Mouse (Mus musculus) lung, embryonic 16.5 days (tissue): Measurements from ENCODE around the gene Arhgap10. TPM values are rescaled to one million over a fixed set of nuclear protein-coding genes. Genes with fewer than 3 reads are reported as not detected.
A peak's percentile ranks its signal among the peaks of the same experiment; 100 is the strongest.
"Not testable (repeated sequence)": the region's sequence is repeated elsewhere in the genome, so short reads cannot be mapped to it uniquely, and the experiment has no call there.

ENCODE experiments used
- ATAC-seq: fragments of 200-750 bp; cut with Nextera tagmentation; 2 replicates; pipeline ENCODE4 v1.8.0; 2017; ENCODE audit warnings: low read depth, mild to moderate bottlenecking, moderate library complexity
- H3K27ac ChIP-seq: fragments of 300-500 bp; sonication (generic); 2 replicates; pipeline ENCODE4 v1.5.1; 2014; ENCODE audit warnings: mild to moderate bottlenecking, control low read depth, low read length
- H3K27me3 ChIP-seq: fragments of 300-500 bp; sonication (generic); 2 replicates; pipeline ENCODE4 v1.6.1; 2014; ENCODE audit warnings: low read depth, low read length, mixed read lengths; ENCODE audit not compliant: control insufficient read depth, insufficient read depth
- H3K36me3 ChIP-seq: fragments of 300-500 bp; sonication (generic); 2 replicates; pipeline ENCODE4 v1.6.1; 2014; ENCODE audit warnings: low read length; ENCODE audit not compliant: control insufficient read depth, insufficient read depth
- H3K4me1 ChIP-seq: fragments of 300-500 bp; sonication (generic); replicated peaks from 2 replicates; pipeline ENCODE4 v1.6.1; 2014; ENCODE audit warnings: low read length, mixed read lengths; ENCODE audit not compliant: control insufficient read depth, insufficient read depth
- H3K4me2 ChIP-seq: fragments of 300-500 bp; sonication (generic); 2 replicates; pipeline ENCODE4 v1.6.1; 2014; ENCODE audit warnings: low read depth, low read length, control low read depth
- H3K4me3 ChIP-seq: fragments of 300-500 bp; sonication (generic); 2 replicates; pipeline ENCODE4 v1.5.1; 2014; ENCODE audit warnings: mild to moderate bottlenecking, low read length, control low read depth
- H3K9ac ChIP-seq: fragments of 300-500 bp; sonication (generic); 2 replicates; pipeline ENCODE4 v1.6.1; 2014; ENCODE audit warnings: low read length, control low read depth
- H3K9me3 ChIP-seq: fragments of 300-500 bp; sonication (generic); 2 replicates; pipeline ENCODE4 v1.6.1; 2016; ENCODE audit warnings: low read length; ENCODE audit not compliant: control insufficient read depth
- WGBS: fragments of 180-500 bp; shearing (Covaris S2); extraction: QIAGEN DNeasy Blood & Tissue Kit; methylation state at CpG from one replicate; pipeline ENCODE4 v1.1.7; 2014; 5-methylcytosine and 5-hydroxymethylcytosine counted together
- polyA plus RNA-seq: library from polyadenylated mRNA; unstranded; fragments of >200 nt; fragmentation: Nextera tagmentation; extraction: Ambion mirVana; gene quantifications from 2 replicates; pipeline ENCODE4 v1.2.1, GENCODE M21; 2015

The Arhgap10 gene
- polyA plus RNA-seq, 1 experiment from 2014 or later = 23.1 TPM

- H3K27ac ChIP-seq = no peak overlapping the region
- no peak for ATAC-seq
- H3K9me3 ChIP-seq = no peaks in the 10 kb centered on the region
- no peak overlapping the region for H3K4me3 ChIP-seq
- 82% methylated on average over 4 of the region's 4 CpGs for WGBS
- H3K36me3 ChIP-seq = no peaks in the 10 kb centered on the region
- H3K27me3 ChIP-seq = no peaks in the 10 kb centered on the region
- H3K4me1 ChIP-seq = no peaks in the 10 kb centered on the region
- H3K4me2 ChIP-seq = no peak overlapping the region
- H3K9ac ChIP-seq = no peak overlapping the region
Measured at GRCm38 (mm10) chr8:77327326-77327725, 190.4 kb downstream of the Arhgap10 start.

GRCm38 (mm10) chr8:77322727-77323126 is 195.0 kb downstream of the Arhgap10 start:
- H3K4me3 ChIP-seq, H3K27me3 ChIP-seq, ATAC-seq, H3K4me2 ChIP-seq, H3K36me3 ChIP-seq, H3K4me1 ChIP-seq, H3K9ac ChIP-seq, H3K27ac ChIP-seq, H3K9me3 ChIP-seq: not testable (repeated sequence)
- 86% methylated on average over 6 of the region's 7 CpGs for WGBS

DNA sequence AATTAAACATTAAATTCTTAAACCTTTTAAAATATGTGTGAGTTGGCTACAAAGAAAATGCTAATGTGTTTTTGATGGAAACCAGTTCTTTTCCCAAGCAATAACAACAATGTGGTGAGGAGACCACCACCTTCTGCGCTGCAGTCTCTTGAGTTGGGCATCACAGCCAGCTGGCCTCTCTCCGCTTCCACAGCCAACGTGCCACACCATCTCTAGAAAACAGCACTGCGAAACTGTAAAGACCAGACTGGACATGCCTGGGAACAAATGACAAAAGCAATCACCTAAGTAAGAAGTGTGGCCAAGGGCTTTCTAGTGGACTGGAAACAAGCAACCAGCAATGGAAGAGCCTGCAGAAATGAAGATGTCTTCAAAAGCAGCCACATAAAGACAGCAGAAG is 195.9 kb downstream of the Arhgap10 start:
- H3K4me3 ChIP-seq = no peak overlapping the region
- no peaks in the 10 kb centered on the region for H3K36me3 ChIP-seq
- ATAC-seq = no peak
- 91% methylated on average over 4 of the region's 4 CpGs for WGBS
- no peak overlapping the region for H3K4me2 ChIP-seq
- H3K27me3 ChIP-seq = no peaks in the 10 kb centered on the region
- no peaks in the 10 kb centered on the region for H3K9me3 ChIP-seq
- no peak overlapping the region for H3K9ac ChIP-seq
- H3K27ac ChIP-seq = no peak overlapping the region
- H3K4me1 ChIP-seq = no peaks in the 10 kb centered on the region

GRCm38 (mm10) chr8:77318590-77318989 is 199.2 kb downstream of the Arhgap10 start:
- 73% methylated on average over 9 of the region's 9 CpGs for WGBS
- H3K4me3 ChIP-seq = no peak overlapping the region
- H3K9me3 ChIP-seq = no peaks in the 10 kb centered on the region
- H3K9ac ChIP-seq = no peak overlapping the region
- ATAC-seq = no peak
- H3K36me3 ChIP-seq = no peaks in the 10 kb centered on the region
- no peaks in the 10 kb centered on the region for H3K4me1 ChIP-seq
- no peak overlapping the region for H3K4me2 ChIP-seq
- no peaks in the 10 kb centered on the region for H3K27me3 ChIP-seq
- no peak overlapping the region for H3K27ac ChIP-seq

DNA sequence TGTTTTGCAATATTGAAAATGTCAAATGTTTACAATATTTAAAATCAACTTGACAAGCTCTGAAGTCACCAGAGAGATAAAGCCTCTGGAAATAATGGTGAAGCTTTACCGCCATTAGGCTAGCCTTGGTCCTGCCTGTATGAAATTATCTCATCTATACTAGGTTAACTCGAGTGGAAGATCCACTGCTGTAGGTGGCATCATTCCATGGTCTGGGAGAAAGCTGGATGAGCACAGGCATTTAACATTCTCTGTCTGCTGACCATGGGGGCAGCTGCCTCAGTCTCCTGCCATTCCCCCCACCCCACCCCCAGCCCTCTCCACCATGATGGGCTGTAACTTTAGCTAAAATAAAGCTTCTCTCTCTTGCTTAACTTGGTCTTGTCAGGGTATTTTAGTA is 200.0 kb downstream of the Arhgap10 start:
- H3K4me3 ChIP-seq = no peak overlapping the region
- no peak overlapping the region for H3K9ac ChIP-seq
- 0 out of 2 replicates have a peak, but pooled peaks cover 2% of the 10 kb centered on the region for H3K4me1 ChIP-seq
- no peaks in the 10 kb centered on the region for H3K36me3 ChIP-seq
- H3K9me3 ChIP-seq = no peaks in the 10 kb centered on the region
- H3K27ac ChIP-seq = no peak overlapping the region
- no peak for ATAC-seq
- H3K27me3 ChIP-seq = no peaks in the 10 kb centered on the region
- no peak overlapping the region for H3K4me2 ChIP-seq
- 83% methylated on average over 2 of the region's 2 CpGs for WGBS

DNA sequence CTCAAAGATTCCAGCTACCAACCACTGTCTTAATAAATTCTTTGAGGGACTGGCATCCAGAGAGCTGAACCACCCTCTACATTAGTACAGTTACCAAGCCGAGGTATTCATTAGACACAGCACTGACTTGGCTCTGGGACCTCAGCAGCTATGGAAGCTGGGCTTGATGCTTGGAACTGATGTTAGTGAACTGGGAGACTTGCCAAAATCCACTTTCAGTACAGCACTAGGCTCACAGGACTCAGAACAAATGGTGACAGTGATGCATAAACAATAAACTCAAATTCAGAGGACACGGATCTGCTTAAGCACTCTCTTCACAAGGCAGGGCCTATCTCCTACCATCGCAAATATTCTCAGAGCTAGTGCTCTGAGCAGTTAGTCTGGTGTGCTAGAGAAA is 204.8 kb downstream of the Arhgap10 start:
- Histone ChIP-seq H3K27ac (no peak overlapping the region), H3K4me3 (no peak overlapping the region), H3K27me3 (no peaks in the 10 kb centered on the region), H3K9me3 (no peaks in the 10 kb centered on the region), H3K36me3 (no peaks in the 10 kb centered on the region), H3K9ac (no peak overlapping the region), H3K4me1 (0 out of 2 replicates have a peak, but pooled peaks cover 2% of the 10 kb centered on the region), H3K4me2 (no peak overlapping the region)
- ATAC-seq = peak; percentile 78
- WGBS = 46% methylated on average over 3 of the region's 3 CpGs

GRCm38 (mm10) chr8:77311762-77312161 is 206.0 kb downstream of the Arhgap10 start:
- Histone ChIP-seq H3K4me2 (no peak overlapping the region), H3K27me3 (no peaks in the 10 kb centered on the region), H3K27ac (no peak overlapping the region), H3K9me3 (no peaks in the 10 kb centered on the region), H3K36me3 (no peaks in the 10 kb centered on the region), H3K4me3 (no peak overlapping the region), H3K9ac (no peak overlapping the region), H3K4me1 (0 out of 2 replicates have a peak, but pooled peaks cover 2% of the 10 kb centered on the region)
- 64% methylated on average over 6 of the region's 6 CpGs for WGBS
- ATAC-seq = no peak

- Histone ChIP-seq H3K4me2 (no peak overlapping the region), H3K27me3 (no peaks in the 10 kb centered on the region), H3K36me3 (no peaks in the 10 kb centered on the region), H3K27ac (no peak overlapping the region), H3K4me3 (no peak overlapping the region), H3K9ac (no peak overlapping the region), H3K4me1 (0 out of 2 replicates have a peak, but pooled peaks cover 2% of the 10 kb centered on the region), H3K9me3 (no peaks in the 10 kb centered on the region)
- 86% methylated on average over 10 of the region's 10 CpGs for WGBS
- ATAC-seq = no peak
Measured at GRCm38 (mm10) chr8:77310541-77310940, 207.2 kb downstream of the Arhgap10 start.

DNA sequence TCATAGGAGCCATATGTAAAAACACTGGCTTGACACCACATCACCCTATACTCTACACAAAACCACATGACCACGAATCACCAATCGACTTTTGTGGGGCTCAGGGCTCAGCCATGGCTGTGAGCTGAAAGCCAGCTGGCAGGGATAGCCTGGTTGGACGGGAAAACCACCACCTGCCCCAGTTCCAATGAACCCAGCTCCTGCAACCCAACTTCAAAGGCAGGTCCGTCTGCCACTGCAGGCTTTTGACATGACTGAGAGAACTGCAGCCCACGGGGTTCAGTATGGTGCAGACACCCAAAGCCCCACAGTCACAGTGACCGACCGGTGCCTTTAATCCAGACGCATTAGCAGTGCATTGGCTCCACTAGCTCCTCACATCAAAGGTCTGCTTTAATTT is 207.7 kb downstream of the Arhgap10 start:
- Histone ChIP-seq H3K4me2 (no peak overlapping the region), H3K27me3 (no peaks in the 10 kb centered on the region), H3K9me3 (no peaks in the 10 kb centered on the region), H3K4me3 (no peak overlapping the region), H3K27ac (no peak overlapping the region), H3K36me3 (no peaks in the 10 kb centered on the region), H3K9ac (no peak overlapping the region), H3K4me1 (0 out of 2 replicates have a peak, but pooled peaks cover 2% of the 10 kb centered on the region)
- WGBS = 79% methylated on average over 8 of the region's 8 CpGs
- no peak for ATAC-seq

DNA sequence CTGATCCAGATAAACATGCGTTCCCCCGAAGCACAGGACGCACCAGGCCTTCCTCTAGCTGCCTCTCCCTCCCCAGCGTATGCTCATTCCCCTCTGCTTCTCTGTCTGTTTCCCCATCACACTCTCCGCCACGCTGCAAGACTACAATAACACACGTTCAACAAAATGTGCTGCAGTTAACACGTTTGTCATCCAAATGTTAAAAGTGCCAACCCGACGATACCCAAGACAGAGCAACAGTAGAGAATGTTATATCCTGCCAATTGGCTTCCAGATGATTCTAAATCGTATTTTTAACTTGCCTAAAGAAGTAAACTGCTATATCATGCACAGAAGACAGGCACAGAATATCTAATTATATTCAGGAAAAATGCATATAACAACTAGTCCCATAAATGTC is 223.2 kb downstream of the Arhgap10 start:
- Histone ChIP-seq H3K36me3 (peaks cover 10% of the 10 kb centered on the region), H3K9me3 (no peaks in the 10 kb centered on the region; the same call in 1 of the 2 replicates), H3K27me3 (no peaks in the 10 kb centered on the region), H3K9ac (no peak overlapping the region), H3K4me1 (no peaks in the 10 kb centered on the region), H3K4me3 (no peak overlapping the region), H3K4me2 (no peak overlapping the region), H3K27ac (no peak overlapping the region)
- WGBS = 86% methylated on average over 11 of the region's 11 CpGs
- no peak for ATAC-seq
